Mouse (Mus musculus) stomach, embryonic 14.5 days (tissue): Measurements from ENCODE around the gene Calm3. TPM values are rescaled to one million over a fixed set of nuclear protein-coding genes. Genes with fewer than 3 reads are reported as not detected.

Experiments
- ATAC-seq: fragments of 200-750 bp; cut with Nextera tagmentation; 2 replicates; pipeline ENCODE4 v1.8.0; 2017; ENCODE audit warnings: low read depth, moderate TSS enrichment; ENCODE audit not compliant: insufficient number of reproducible peaks, insufficient read depth, low FRiP score
- H3K27ac ChIP-seq: fragments of 300-500 bp; sonication (generic); 2 replicates; pipeline ENCODE4 v1.5.1; 2014; ENCODE audit warnings: mild to moderate bottlenecking, low read length, moderate library complexity, mixed read lengths
- H3K27me3 ChIP-seq: fragments of 300-500 bp; sonication (generic); 2 replicates; pipeline ENCODE4 v1.6.1; 2014; ENCODE audit warnings: low read length, control low read depth, mixed read lengths; ENCODE audit not compliant: control insufficient read depth, insufficient read depth
- H3K36me3 ChIP-seq: fragments of 300-500 bp; sonication (generic); 2 replicates; pipeline ENCODE4 v1.6.1; 2014; ENCODE audit warnings: mild to moderate bottlenecking, control low read depth, low read length, moderate library complexity, mixed read lengths; ENCODE audit not compliant: control insufficient read depth, insufficient read depth
- H3K4me1 ChIP-seq: fragments of 300-500 bp; sonication (generic); 2 replicates; pipeline ENCODE4 v1.6.1; 2014; ENCODE audit warnings: low read length, control low read depth, mixed read lengths; ENCODE audit not compliant: control insufficient read depth, insufficient read depth
- H3K4me2 ChIP-seq: fragments of 300-500 bp; sonication (generic); replicated peaks from 2 replicates; pipeline ENCODE4 v1.6.1; 2014; ENCODE audit warnings: low read depth, low read length, control low read depth
- H3K4me3 ChIP-seq: fragments of 300-500 bp; sonication (generic); 2 replicates; pipeline ENCODE4 v1.5.1; 2014; ENCODE audit warnings: low read depth, low read length, control low read depth
- H3K9ac ChIP-seq: fragments of 300-500 bp; sonication (generic); replicated peaks from 2 replicates; pipeline ENCODE4 v1.6.1; 2014; ENCODE audit warnings: low read depth, mild to moderate bottlenecking, control low read depth, low read length, moderate library complexity, mixed read lengths
- H3K9me3 ChIP-seq: fragments of 300-500 bp; sonication (generic); 2 replicates; pipeline ENCODE4 v1.6.1; 2016; ENCODE audit warnings: low read depth, low read length, control low read depth; ENCODE audit not compliant: control insufficient read depth
- WGBS: fragments of 180-500 bp; shearing (Covaris S2); extraction: QIAGEN DNeasy Blood & Tissue Kit; methylation state at CpG from one replicate; pipeline ENCODE4 v1.1.7; 2014; 5-methylcytosine and 5-hydroxymethylcytosine counted together
- polyA plus RNA-seq: library from polyadenylated mRNA; unstranded; fragments of >200 nt; fragmentation: Nextera tagmentation; extraction: Ambion mirVana; gene quantifications from 2 replicates; pipeline ENCODE4 v1.2.1, GENCODE M21; 2014

Calm3 gene
- polyA plus RNA-seq, 1 experiment from 2014 or later: 148 TPM

GRCm38 (mm10) chr7:16931968-16932627, 8.2 kb upstream of the Calm3 start:
- 18% methylated on average over 14 of the region's 14 CpGs for WGBS
- ATAC-seq: no peak; the same call in 1 of the 2 replicates

GRCm38 (mm10) chr7:16930850-16931249, 6.9 kb upstream of the Calm3 start:
- WGBS: 2% methylated on average over 1 of the region's 1 CpGs
- H3K4me1 ChIP-seq: 0 out of 2 replicates have a peak, but pooled peaks cover 4% of the 10 kb centered on the region
- ATAC-seq: no peak
- H3K27me3 ChIP-seq: no peaks in the 10 kb centered on the region
- H3K4me3 ChIP-seq: no peak overlapping the region
- H3K9ac ChIP-seq: no peak overlapping the region
- H3K9me3 ChIP-seq: no peaks in the 10 kb centered on the region
- no peak overlapping the region for H3K4me2 ChIP-seq
- H3K36me3 ChIP-seq: no peaks in the 10 kb centered on the region
- no peak overlapping the region for H3K27ac ChIP-seq

More at GRCm38 (mm10) chr7:16931968-16932627, 8.2 kb upstream of the Calm3 start:
- no peaks in the 10 kb centered on the region for H3K27me3 ChIP-seq
- H3K4me2 ChIP-seq: no peak overlapping the region
- H3K4me1 ChIP-seq: 0 out of 2 replicates have a peak, but pooled peaks cover 4% of the 10 kb centered on the region
- H3K36me3 ChIP-seq: no peaks in the 10 kb centered on the region
- H3K9ac ChIP-seq: no peak overlapping the region
- H3K9me3 ChIP-seq: no peaks in the 10 kb centered on the region
- H3K4me3 ChIP-seq: no peak overlapping the region
- no peak overlapping the region for H3K27ac ChIP-seq

- H3K36me3 ChIP-seq: no peaks in the 10 kb centered on the region
- 0 out of 2 replicates have a peak, but pooled peaks cover 4% of the 10 kb centered on the region for H3K4me1 ChIP-seq
- H3K4me3 ChIP-seq: no peak overlapping the region
- no peak overlapping the region for H3K9ac ChIP-seq
- no peak for ATAC-seq
- H3K27me3 ChIP-seq: no peaks in the 10 kb centered on the region
- H3K9me3 ChIP-seq: no peaks in the 10 kb centered on the region
- H3K4me2 ChIP-seq: no peak overlapping the region
- H3K27ac ChIP-seq: no peak overlapping the region
- 40% methylated on average over 2 of the region's 2 CpGs for WGBS
These were observed 4.4 kb upstream of the Calm3 start for GRCm38 (mm10) chr7:16928341-16928740.

GRCm38 (mm10) chr7:16923283-16924036, 454 bp downstream of the Calm3 start:
- peaks cover 31% of the 10 kb centered on the region for H3K4me1 ChIP-seq
- peaks cover 18% of the 10 kb centered on the region for H3K36me3 ChIP-seq
- peak overlapping the region; percentile 94 for H3K4me3 ChIP-seq
- peak overlapping the region; percentile 65 for H3K4me2 ChIP-seq
- ATAC-seq: no peak; the same call in 1 of the 2 replicates
- peak overlapping the region; percentile 94 for H3K27ac ChIP-seq
- peak overlapping the region; percentile 96 for H3K9ac ChIP-seq
- no peaks in the 10 kb centered on the region for H3K27me3 ChIP-seq
- under 1% methylated on average over 48 of the region's 57 CpGs for WGBS
- no peaks in the 10 kb centered on the region for H3K9me3 ChIP-seq

DNA sequence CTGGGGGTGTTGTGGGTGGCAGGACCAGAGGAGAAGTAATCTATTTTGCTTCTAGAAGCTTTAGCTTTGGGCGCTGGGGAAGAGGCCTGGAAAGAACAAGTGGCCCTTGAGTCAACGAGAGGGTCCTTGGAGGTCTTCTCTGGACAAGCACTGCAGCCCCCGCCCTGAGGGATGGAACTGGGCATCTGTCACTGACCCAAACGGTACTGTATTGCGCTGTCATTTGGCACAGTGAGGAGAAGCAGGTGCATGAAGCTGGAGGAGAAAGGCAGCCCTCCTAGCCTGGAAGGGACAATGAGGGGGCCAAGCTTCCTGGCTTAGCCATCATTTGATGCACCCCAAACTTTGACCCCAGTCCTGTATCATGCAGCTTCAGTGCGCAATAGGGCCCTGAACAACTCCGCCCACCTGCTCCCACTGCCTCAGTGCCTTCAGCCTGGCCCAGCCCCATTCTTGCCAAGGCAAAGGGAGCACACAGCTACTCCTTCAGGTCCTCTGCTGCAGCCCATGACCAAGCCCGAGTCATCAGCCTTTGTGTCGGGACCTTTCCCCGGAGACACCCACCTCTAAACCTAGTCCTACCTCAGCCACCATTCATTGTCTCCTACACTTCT, 1.4 kb downstream of the Calm3 start:
- H3K4me2 ChIP-seq: peak overlapping the region; percentile 65
- H3K4me3 ChIP-seq: peak overlapping the region; percentile 94
- H3K27me3 ChIP-seq: no peaks in the 10 kb centered on the region
- H3K9me3 ChIP-seq: no peaks in the 10 kb centered on the region
- H3K36me3 ChIP-seq: peaks cover 28% of the 10 kb centered on the region
- 43% methylated on average over 10 of the region's 10 CpGs for WGBS
- H3K9ac ChIP-seq: peak overlapping the region; percentile 96
- H3K4me1 ChIP-seq: peaks cover 31% of the 10 kb centered on the region
- ATAC-seq: no peak
- H3K27ac ChIP-seq: peak overlapping the region; percentile 70; the same call in 1 of the 2 replicates

DNA sequence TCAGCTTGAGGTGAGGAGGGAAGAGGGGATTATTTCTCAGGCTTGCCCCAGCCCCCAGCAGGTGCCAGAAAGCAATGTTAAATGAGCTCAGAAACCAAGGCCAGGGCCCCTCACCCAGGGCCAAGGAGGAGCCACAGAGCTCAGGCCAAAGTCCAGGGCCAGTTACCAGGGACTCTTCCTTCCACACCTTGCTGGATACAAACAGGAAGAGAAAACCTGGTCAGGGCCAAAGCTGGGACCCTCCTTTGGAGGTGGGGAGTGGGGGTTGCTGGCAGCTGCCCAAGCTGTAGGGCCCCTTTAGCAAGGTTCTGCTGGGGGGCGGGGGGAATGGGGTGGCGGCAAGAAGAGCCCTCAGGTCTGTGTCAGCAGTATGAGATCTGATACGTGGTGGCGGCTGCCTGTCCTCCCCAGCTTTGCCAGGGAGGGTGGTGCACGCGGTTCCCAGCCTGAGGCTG, 2.0 kb downstream of the Calm3 start:
- Histone ChIP-seq H3K4me3 (peak overlapping the region; percentile 94; the same call in 1 of the 2 replicates), H3K36me3 (peaks cover 34% of the 10 kb centered on the region), H3K9ac (peak overlapping the region; percentile 96; the same call in 1 of the 2 replicates), H3K27me3 (no peaks in the 10 kb centered on the region), H3K9me3 (no peaks in the 10 kb centered on the region), H3K4me2 (peak overlapping the region; percentile 65), H3K4me1 (peaks cover 31% of the 10 kb centered on the region), H3K27ac (peak overlapping the region; percentile 70; the same call in 1 of the 2 replicates)
- ATAC-seq: no peak
- WGBS: 32% methylated on average over 6 of the region's 6 CpGs

DNA sequence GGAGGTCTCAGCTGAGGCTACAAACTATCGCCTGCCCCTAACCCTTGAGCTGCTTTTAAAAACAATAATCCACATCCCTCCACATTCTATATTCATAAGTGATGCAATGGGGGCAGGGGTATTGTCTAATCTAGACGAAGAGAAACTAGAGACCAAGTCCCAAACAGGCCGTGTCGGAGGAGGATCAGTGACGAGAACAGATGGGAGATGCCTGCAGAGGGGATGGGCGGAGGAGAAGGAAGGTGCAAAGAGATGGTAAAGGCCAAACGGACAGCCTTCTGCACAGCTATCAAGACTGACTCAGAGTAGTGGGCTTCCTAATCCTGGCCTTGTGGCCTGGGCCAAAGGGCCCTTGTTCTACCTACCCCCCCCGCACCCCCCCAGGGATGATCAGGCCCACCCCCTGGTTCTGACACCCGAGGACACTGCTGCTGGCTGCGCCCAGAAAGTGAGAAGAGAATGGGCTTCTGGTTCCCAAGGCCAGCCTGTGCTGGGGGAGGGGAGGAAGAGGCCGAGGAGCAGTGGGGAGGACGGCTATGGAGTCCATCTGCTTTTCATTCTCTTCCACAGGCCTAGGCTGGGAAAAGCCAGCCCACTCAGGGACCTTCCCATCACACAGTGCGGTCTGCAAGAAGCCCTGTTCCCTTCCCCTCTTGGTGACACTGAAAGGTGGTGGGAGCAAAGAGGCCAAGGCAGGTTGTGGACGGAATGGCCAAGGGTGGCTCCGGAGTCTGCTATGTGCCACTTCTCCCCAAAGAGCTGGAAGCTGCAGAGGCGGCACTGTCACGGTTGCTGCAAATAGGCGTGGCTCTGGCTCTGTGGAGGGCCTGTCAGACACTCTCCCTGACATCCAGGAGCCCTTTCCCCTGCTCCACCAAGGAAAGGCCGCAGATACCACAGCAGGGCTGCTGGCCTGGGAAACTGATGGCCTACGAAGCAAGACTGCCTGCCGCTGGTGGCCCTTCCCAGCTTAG, 2.8 kb downstream of the Calm3 start:
- H3K9me3 ChIP-seq: no peaks in the 10 kb centered on the region
- H3K27ac ChIP-seq: peak overlapping the region; percentile 70; the same call in 1 of the 2 replicates
- H3K4me2 ChIP-seq: peak overlapping the region; percentile 65
- H3K36me3 ChIP-seq: peaks cover 42% of the 10 kb centered on the region
- no peaks in the 10 kb centered on the region for H3K27me3 ChIP-seq
- 46% methylated on average over 21 of the region's 21 CpGs for WGBS
- ATAC-seq: no peak
- H3K4me1 ChIP-seq: peaks cover 31% of the 10 kb centered on the region
- peak overlapping the region; percentile 94; the same call in 1 of the 2 replicates for H3K4me3 ChIP-seq
- no peak overlapping the region; the same call in 1 of the 2 replicates for H3K9ac ChIP-seq
